Mouse (Mus musculus) adrenal gland, adult 2 months (tissue): Measurements from ENCODE around the gene A630073D07Rik. TPM values are rescaled to one million over a fixed set of nuclear protein-coding genes. Genes with fewer than 3 reads are reported as not detected.
"Not testable (repeated sequence)": the region's sequence is repeated elsewhere in the genome, so short reads cannot be mapped to it uniquely, and the experiment has no call there.

ENCODE experiments used
- DNase-seq: peaks from one replicate; pipeline ENCODE4 v3.0.0; 2021
- long read RNA-seq: library from polyadenylated mRNA; stranded (forward); transcript quantifications from one replicate; pipeline ENCODE4 v2.0.0, GENCODE M21; 2021
- polyA plus RNA-seq: library from polyadenylated mRNA; depleted of rRNA; stranded (reverse); fragments of >200 nt; gene quantifications from 2 replicates; pipeline ENCODE4 v1.2.3, GENCODE M21; 2012; rRNA removed
- total RNA-seq, 2 experiments: library from RNA; stranded (reverse); gene quantifications; 2 replicates each; pipeline ENCODE4 v1.2.3; 2021

The A630073D07Rik gene
- not detected for total RNA-seq
- polyA plus RNA-seq = not detected in 2 replicates
- long read RNA-seq = 0 reads

DNA sequence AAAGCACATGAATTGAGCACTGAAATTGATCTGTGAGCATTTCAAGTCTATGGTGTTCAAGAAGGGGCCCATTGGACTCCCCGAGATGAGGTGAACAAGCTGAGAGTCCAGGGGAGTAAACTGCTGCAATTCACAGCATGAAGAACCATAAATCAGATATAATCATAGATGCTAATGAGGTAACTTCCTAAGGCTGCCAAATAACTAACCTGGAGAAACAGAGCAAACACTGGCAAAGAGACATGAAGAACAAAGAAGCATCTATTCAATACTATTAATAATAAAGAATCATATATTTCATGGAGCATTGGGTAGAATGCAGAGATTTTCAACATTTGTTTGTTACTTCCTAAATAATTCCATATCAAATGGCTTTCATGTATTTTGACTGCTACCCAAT is at the start of gene A630073D07Rik:
Gene A630073D07Rik, minus strand, starts transcription at position 101 of the 400 bp plus-strand sequence.
- DNase-seq = no peak

DNA sequence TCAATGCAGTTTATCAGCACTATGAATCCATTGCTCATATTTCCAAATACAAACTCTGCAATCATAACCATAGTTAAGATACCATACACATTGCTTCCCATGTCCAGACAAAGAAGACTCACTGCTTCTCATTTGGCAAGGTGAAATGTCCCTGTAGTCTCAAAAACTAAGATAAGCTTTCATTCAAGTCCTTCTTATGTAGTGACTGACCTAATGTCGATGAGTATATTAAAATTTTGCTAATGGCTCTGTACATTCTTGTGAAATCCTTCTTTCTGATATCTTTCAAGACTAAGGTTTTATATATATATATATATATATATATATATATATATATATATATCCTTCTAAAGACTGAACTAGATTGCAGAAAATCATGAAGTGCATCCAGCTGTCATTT is 49.6 kb upstream of the A630073D07Rik start, which contains the start of gene Tas2r121:
Gene Tas2r121, minus strand, starts transcription at position 101 of the 400 bp plus-strand sequence.
- no peak for DNase-seq

DNA sequence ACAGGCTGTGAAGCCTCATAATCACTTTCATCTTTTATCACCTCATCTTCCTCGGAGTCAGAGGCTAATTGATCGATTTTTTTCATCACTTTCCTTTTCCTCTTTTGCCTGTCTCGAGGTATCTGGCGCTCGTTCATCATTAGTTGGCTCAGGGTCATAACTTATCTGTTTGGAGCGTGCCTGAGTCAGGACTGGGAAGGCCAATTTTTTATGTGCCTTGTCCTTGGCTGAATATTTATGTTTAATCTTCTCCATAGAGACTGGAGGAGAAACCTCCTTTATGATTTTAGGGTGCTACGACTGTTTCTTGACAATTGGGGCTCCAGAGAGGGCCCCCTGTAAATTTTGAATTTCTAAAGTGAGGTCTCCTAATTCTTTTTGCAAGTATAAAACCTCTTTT is 40.3 kb upstream of the A630073D07Rik start:
- DNase-seq = peak; percentile 50

DNA sequence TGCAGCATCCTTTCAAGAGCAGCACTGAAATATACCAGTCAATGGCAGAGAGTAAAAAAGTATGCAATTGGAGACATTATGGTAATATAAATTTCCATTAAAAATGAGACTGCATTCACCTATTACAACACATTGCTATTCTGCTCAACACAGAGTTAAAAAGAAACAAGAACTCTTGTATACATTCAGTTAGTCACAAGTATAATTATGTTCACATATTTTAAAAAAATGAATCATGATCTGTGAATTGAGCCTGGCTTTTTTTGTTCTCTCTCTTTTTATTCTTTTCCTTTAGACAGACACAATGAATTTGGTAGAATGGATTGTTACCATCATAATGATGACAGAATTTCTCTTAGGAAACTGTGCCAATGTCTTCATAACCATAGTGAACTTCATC is 5.3 kb upstream of the A630073D07Rik start, which contains the start of gene Tas2r120:
Gene Tas2r120, plus strand, starts transcription at position 301 of the 400 bp plus-strand sequence.
- no peak for DNase-seq

DNA sequence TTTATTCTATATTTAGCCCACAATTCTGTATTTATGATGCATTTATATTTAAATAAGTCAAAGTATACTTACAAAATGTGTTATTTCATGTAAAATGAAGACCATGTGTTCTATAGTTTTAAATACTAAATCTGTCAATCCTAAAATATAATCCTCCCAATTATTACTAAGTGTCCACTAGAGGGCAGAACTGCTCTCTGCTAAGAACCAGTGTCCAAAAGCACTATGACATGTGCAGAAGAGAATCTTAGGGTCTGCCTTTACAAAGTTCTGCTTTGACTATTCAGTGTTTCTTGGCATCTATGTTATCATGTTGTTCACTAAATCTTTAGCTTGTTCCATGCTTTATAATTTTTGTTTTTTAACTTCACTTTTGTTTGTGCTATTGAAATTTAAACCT is 1.9 kb downstream of the A630073D07Rik start:
- DNase-seq = no peak

DNA sequence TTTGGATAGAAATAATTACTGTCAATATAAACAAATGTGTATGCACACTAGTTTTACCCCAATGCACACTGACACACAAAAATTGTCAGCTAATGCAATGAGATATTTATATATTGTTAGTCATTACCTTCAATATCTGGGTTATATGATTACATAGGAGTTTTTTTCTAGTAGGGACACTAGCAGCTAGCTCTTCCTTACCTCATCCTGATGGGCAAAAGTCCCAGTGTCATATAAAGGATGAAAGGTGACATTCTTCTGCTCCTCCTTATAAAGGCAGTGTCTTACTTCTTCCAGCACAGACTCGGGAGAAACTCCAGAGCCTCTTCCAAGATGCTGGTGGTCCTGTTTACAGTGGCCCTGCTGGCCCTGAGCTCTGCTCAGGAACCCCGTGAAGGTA is 55.7 kb downstream of the A630073D07Rik start, which contains the start of gene Prp2:
Gene Prp2, plus strand, starts transcription at position 301 of the 400 bp plus-strand sequence.
- DNase-seq = not testable (repeated sequence)

Other genes starting within 250 kb of the A630073D07Rik start
- not detected for gene Prh1, start 81.7 kb downstream of the A630073D07Rik start, total RNA-seq
- gene Prh1, start 81.7 kb downstream of the A630073D07Rik start, polyA plus RNA-seq = not detected in 2 replicates
- gene Prp2, start 55.6 kb downstream of the A630073D07Rik start, total RNA-seq = not detected
- not detected in 2 replicates for gene Prp2, start 55.6 kb downstream of the A630073D07Rik start, polyA plus RNA-seq
- not detected for gene Tas2r120, start 5.4 kb upstream of the A630073D07Rik start, total RNA-seq
- not detected in 2 replicates for gene Tas2r120, start 5.4 kb upstream of the A630073D07Rik start, polyA plus RNA-seq
- not detected for gene Tas2r121, start 49.5 kb upstream of the A630073D07Rik start, total RNA-seq
- gene Tas2r121, start 49.5 kb upstream of the A630073D07Rik start, polyA plus RNA-seq = not detected in 2 replicates
- not detected for gene Tas2r122, start 60.4 kb upstream of the A630073D07Rik start, total RNA-seq
- gene Tas2r122, start 60.4 kb upstream of the A630073D07Rik start, polyA plus RNA-seq = not detected in 2 replicates
- gene Tas2r115, start 86.5 kb upstream of the A630073D07Rik start, total RNA-seq = not detected
- gene Tas2r115, start 86.5 kb upstream of the A630073D07Rik start, polyA plus RNA-seq = not detected in 2 replicates
- not detected for gene Tas2r124, start 103.2 kb upstream of the A630073D07Rik start, total RNA-seq
- gene Tas2r124, start 103.2 kb upstream of the A630073D07Rik start, polyA plus RNA-seq = not detected in 2 replicates
- not detected for gene Tas2r102, start 110.6 kb upstream of the A630073D07Rik start, total RNA-seq
- gene Tas2r102, start 110.6 kb upstream of the A630073D07Rik start, polyA plus RNA-seq = not detected in 2 replicates
- gene Tas2r136, start 126.6 kb upstream of the A630073D07Rik start, total RNA-seq = not detected
- not detected in 2 replicates for gene Tas2r136, start 126.6 kb upstream of the A630073D07Rik start, polyA plus RNA-seq
- not detected for gene Tas2r117, start 151.3 kb upstream of the A630073D07Rik start, total RNA-seq
- gene Tas2r117, start 151.3 kb upstream of the A630073D07Rik start, polyA plus RNA-seq = not detected in 2 replicates
- gene Tas2r123, start 195.6 kb upstream of the A630073D07Rik start, total RNA-seq = not detected
- gene Tas2r123, start 195.6 kb upstream of the A630073D07Rik start, polyA plus RNA-seq = not detected in 2 replicates
- not detected for gene Tas2r116, start 203.9 kb upstream of the A630073D07Rik start, total RNA-seq
- not detected in 2 replicates for gene Tas2r116, start 203.9 kb upstream of the A630073D07Rik start, polyA plus RNA-seq
- gene Tas2r110, start 216.5 kb upstream of the A630073D07Rik start, total RNA-seq = not detected
- gene Tas2r110, start 216.5 kb upstream of the A630073D07Rik start, polyA plus RNA-seq = not detected in 2 replicates
- not detected for gene Tas2r113, start 241.5 kb upstream of the A630073D07Rik start, total RNA-seq
- gene Tas2r113, start 241.5 kb upstream of the A630073D07Rik start, polyA plus RNA-seq = not detected in 2 replicates